Mouse (Mus musculus): ENCODE results near the gene Rpl31.

DNA sequence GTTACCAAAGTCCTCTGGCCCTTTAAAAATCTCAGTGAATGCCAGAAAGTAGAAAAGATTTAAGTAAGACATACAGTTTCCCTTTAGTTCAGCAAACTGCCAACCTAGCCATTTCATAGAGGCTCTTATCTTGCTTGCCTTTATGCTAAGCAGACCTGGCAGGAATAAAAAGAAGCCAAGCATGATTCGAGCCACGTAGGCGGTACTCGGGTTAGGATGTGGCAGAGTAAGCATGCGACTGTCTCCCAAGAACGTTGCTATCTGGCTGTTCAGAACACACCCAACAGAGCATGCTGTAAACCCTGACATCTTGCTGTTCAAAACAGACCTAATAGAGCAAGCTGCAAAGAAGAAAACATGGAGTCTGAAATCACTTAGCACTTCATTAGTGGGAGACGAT lies 48.8 kb upstream of the Rpl31 start:
- no peak for TF ChIP-seq CTCF (conservative IDR thresholded peaks at IDR 0.05; ENCODE audit: low read length)
- TF ChIP-seq NANOG (IDR thresholded peaks at IDR 0.05; ENCODE audit: borderline replicate concordance, low read length), result no peak
- TF ChIP-seq POU5F1 (IDR thresholded peaks at IDR 0.05; ENCODE audit: borderline replicate concordance, low read length), result no peak
